Mouse (Mus musculus) hindbrain, embryonic 15.5 days (tissue): ENCODE results near the gene Dock1. TPM values are rescaled to one million over a fixed set of nuclear protein-coding genes. Genes with fewer than 3 reads are reported as not detected.

Experiments
- ATAC-seq: fragments of 200-750 bp; cut with Nextera tagmentation; 2 replicates; pipeline ENCODE4 v1.8.0; 2017; ENCODE audit warnings: low read depth, moderate number of reproducible peaks, moderate TSS enrichment; ENCODE audit not compliant: low FRiP score
- H3K27ac ChIP-seq: fragments of 300-500 bp; sonication (generic); replicated peaks from 2 replicates; pipeline ENCODE4 v1.5.1; 2015; ENCODE audit warnings: mild to moderate bottlenecking, inconsistent platforms
- H3K27me3 ChIP-seq: fragments of 300-500 bp; sonication (generic); 2 replicates; pipeline ENCODE4 v1.6.1; 2015; ENCODE audit warnings: control low read depth, inconsistent platforms
- H3K36me3 ChIP-seq: fragments of 300-500 bp; sonication (generic); 2 replicates; pipeline ENCODE4 v1.6.1; 2015; ENCODE audit warnings: control low read depth, inconsistent platforms
- H3K4me1 ChIP-seq: fragments of 300-500 bp; sonication (generic); replicated peaks from 2 replicates; pipeline ENCODE4 v1.6.1; 2015; ENCODE audit warnings: control low read depth, inconsistent platforms
- H3K4me2 ChIP-seq: fragments of 300-500 bp; sonication (generic); 2 replicates; pipeline ENCODE4 v1.6.1; 2015; ENCODE audit warnings: moderate library complexity, mild to moderate bottlenecking, inconsistent platforms
- H3K4me3 ChIP-seq: fragments of 300-500 bp; sonication (generic); 2 replicates; pipeline ENCODE4 v1.5.1; 2015; ENCODE audit warnings: mild to moderate bottlenecking, inconsistent platforms
- H3K9ac ChIP-seq: fragments of 300-500 bp; sonication (generic); 2 replicates; pipeline ENCODE4 v1.6.1; 2015; ENCODE audit warnings: inconsistent platforms
- H3K9me3 ChIP-seq: fragments of 300-500 bp; sonication (generic); 2 replicates; pipeline ENCODE4 v1.6.1; 2016; ENCODE audit warnings: control low read depth, inconsistent platforms
- WGBS: fragments of 180-500 bp; shearing (Covaris S2); methylation state at CpG from one replicate; pipeline ENCODE4 v1.1.7; 2015; 5-methylcytosine and 5-hydroxymethylcytosine counted together
- polyA plus RNA-seq: library from polyadenylated mRNA; unstranded; fragments of >200 nt; fragmentation: Nextera tagmentation; extraction: Ambion mirVana; gene quantifications from 2 replicates; pipeline ENCODE4 v1.2.1, GENCODE M21; 2015

The Dock1 gene
- polyA plus RNA-seq, 1 experiment from 2014 or later = 9.2 TPM

DNA sequence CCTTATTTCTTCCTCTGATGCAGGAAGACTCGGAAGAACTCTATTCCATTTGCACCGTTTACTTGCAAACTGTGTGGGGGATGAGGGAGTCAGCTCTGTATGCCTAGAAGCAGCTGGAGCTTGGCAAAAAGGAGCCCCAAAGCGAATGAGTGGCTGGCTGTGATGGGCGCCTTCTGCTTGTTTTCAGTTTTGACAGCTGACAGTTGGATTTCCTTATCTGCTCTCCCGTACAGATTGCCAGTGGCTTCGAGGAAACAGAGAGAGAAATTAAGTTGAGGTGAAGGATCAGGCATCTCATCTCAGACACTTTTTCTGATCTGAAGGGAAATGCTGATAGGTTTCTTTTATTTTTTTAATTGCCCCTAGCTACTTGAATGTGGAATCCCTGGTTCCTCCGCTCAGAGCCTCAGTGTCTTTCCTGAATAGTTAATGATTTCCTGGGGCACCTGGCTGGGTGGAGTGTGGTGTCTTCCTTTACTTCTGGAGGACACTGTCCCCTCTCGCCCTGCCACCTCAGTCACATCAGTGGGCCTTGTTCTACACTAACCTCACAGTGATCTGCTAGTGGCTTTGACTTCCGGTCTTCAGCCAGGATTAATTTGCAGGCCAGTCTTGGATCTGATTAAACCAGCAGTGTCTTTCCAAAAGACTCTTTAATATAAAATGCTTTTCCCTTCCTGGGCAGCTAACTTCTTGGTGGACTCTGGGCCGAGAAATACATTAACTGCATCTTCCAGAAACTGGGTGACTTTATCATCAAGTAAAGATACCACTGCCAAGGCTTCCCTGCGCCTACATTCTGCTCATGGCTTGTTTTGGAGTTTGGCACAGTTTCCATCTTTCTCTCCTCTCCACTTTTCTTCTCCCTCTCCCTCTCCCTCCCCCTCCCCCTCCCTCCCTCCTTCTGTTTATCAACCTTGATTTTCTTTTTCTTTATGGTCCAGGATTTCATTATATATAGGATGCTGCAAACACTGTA, 55.4 kb downstream of the Dock1 start:
- Histone ChIP-seq H3K4me3 (no peak overlapping the region), H3K4me1 (peaks cover 7% of the 10 kb centered on the region), H3K9me3 (no peaks in the 10 kb centered on the region), H3K36me3 (no peaks in the 10 kb centered on the region), H3K27ac (no peak overlapping the region), H3K9ac (no peak overlapping the region), H3K4me2 (peak overlapping the region; percentile 2; the same call in 1 of the 2 replicates), H3K27me3 (no peaks in the 10 kb centered on the region)
- 41% methylated on average over 11 of the region's 11 CpGs for WGBS
- ATAC-seq = no peak

DNA sequence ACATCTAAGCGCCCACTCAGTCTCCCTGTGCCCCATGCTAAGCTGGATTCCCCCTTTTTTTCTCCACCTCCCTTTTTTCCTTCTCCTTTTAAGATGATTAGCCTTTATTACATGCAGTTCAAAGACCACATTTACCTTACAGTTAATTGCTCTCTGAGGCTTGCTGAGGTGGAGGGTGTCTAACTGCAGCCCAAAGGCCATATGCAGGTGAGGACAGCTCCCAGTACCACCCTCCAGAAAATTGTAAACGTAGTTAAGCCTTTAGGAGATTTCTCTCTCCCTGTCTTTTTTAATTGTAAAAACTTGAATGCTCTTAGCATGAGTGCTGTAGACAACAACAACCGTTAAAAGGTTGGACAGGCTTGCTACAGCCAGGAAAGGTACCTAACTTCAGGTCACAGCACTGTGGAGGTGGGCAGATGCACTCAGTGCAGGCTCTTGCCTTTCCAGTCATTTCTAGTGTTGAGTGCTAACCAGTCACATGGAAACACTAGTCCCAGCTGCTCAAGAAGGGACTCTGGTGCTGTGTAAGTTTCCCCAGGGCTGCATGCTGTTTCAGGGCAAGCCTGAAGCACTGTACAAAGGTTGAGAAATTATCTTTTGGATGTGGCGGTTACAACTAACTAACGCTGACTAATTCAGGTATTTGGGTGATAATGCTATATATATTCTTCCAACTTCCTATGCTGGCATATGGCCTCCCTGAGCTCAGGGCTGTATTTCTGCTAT, 56.2 kb downstream of the Dock1 start:
- WGBS = 92% methylated on average over 5 of the region's 5 CpGs
- no peak for ATAC-seq
- Histone ChIP-seq H3K9ac (no peak overlapping the region), H3K9me3 (no peaks in the 10 kb centered on the region), H3K27ac (no peak overlapping the region), H3K36me3 (no peaks in the 10 kb centered on the region), H3K27me3 (no peaks in the 10 kb centered on the region), H3K4me1 (peaks cover 7% of the 10 kb centered on the region), H3K4me2 (no peak overlapping the region), H3K4me3 (no peak overlapping the region)

DNA sequence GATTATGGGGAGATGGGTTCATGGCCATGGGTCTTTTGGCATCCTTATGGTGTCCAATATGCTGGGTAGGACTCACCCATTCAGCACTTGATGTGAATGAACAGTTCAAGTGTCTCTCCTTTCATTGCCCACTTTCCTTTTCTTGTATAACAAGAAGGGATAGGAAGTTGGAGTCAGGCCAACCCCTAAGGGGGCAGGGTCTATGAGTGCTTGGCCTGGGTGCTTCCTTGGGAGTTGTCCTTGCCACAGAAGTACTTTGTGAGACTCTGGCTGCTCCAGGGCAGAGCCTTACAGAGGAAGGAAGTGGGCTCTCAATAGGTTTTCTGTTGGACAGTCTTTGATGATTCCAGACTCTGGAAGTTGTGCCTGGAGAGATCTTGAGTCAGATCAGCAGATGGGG, 58.9 kb downstream of the Dock1 start:
- H3K27me3 ChIP-seq = no peaks in the 10 kb centered on the region
- ATAC-seq = no peak
- no peak overlapping the region for H3K9ac ChIP-seq
- H3K36me3 ChIP-seq = no peaks in the 10 kb centered on the region
- H3K4me3 ChIP-seq = no peak overlapping the region
- no peak overlapping the region for H3K4me2 ChIP-seq
- H3K27ac ChIP-seq = no peak overlapping the region
- H3K4me1 ChIP-seq = peaks cover 7% of the 10 kb centered on the region
- no peaks in the 10 kb centered on the region for H3K9me3 ChIP-seq

DNA sequence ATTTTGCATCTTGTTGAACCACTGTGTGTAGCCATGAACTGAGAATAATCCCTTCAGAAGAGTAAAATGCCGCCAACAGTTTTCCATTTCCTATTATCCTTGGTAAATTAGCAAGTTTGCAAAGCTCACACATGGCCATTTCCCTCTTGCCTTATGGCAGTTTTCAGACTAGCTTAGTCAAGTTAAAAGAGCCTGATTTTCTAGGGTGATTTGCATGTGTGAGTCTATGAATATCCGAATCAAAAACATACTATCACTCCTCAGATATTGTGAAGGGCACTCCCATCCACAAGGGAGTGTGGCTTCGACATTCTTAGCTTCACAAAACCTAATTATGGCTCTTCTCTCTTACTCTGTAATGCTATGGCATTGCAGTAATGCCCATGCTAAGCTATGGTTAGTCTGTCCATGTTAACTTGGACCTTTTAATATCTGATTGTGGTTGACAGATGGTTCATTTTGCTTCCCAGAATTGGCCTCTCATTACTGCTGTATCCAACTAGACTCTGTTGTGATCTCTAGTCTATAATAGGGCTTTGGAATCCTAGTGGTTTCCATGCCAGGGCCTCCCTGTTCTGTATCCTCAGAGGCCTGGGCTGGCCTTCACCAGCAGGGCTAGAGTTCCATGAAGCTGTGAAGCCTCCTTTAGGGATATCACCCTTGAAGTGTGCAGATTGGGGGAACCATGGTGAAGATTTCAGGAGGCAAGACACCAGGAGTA, 60.1 kb downstream of the Dock1 start:
- ATAC-seq = no peak
- 96% methylated on average over 3 of the region's 3 CpGs for WGBS

DNA sequence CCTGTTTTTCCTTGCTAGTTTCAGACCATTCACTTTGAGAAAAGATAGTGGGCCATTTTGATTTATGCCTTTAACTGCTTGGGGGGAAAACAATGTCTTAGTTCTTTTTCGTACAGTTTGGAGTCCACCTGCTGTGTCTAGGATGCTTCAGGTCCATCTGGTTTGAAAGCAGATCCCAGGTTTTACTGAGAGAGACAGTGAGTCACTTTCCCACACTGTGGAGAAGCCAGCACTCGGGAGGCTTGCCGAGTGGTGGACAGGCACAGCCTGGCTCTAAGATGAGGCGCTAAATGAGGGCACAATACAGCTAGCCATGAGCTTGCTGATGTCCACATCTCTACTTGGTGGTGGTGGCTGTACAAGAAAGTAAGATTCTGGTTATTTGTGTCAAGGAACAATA, 76.6 kb downstream of the Dock1 start:
- Histone ChIP-seq H3K4me1 (no peaks in the 10 kb centered on the region), H3K4me2 (no peak overlapping the region), H3K4me3 (no peak overlapping the region), H3K36me3 (no peaks in the 10 kb centered on the region), H3K9me3 (no peaks in the 10 kb centered on the region), H3K27ac (no peak overlapping the region), H3K9ac (no peak overlapping the region), H3K27me3 (no peaks in the 10 kb centered on the region)
- 93% methylated on average over 4 of the region's 4 CpGs for WGBS
- ATAC-seq = no peak

More for the DNA sequence above, 60.1 kb downstream of the Dock1 start:
- Histone ChIP-seq H3K9ac (no peak overlapping the region), H3K9me3 (no peaks in the 10 kb centered on the region), H3K4me2 (no peak overlapping the region), H3K27ac (no peak overlapping the region), H3K4me1 (no peaks in the 10 kb centered on the region), H3K27me3 (no peaks in the 10 kb centered on the region), H3K4me3 (no peak overlapping the region), H3K36me3 (no peaks in the 10 kb centered on the region)

DNA sequence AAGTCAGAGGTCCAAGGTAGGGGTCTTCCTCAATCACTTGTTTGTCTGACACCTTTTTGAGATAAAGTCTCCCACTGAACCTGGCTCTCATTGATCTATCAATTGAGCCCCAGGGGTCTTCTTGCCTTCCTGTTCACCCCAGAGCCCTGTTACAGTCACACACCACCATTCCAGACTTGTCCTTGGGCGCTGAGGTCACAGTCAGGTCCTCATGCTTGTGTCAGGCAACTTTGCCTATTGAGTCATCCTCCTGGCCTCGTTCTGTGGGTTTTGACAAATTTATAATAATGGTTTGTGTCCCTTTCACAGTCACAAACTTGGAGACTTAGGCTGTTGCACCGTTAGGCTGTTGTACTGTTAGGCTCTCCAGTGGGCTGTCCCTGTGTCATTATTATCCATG, 77.9 kb downstream of the Dock1 start:
- no peak for ATAC-seq
- no peaks in the 10 kb centered on the region for H3K9me3 ChIP-seq
- no peak overlapping the region for H3K4me2 ChIP-seq
- no peaks in the 10 kb centered on the region for H3K36me3 ChIP-seq
- no peaks in the 10 kb centered on the region for H3K4me1 ChIP-seq
- 92% methylated on average over 3 of the region's 3 CpGs for WGBS
- no peak overlapping the region for H3K27ac ChIP-seq
- no peak overlapping the region for H3K9ac ChIP-seq
- H3K4me3 ChIP-seq = no peak overlapping the region
- H3K27me3 ChIP-seq = no peaks in the 10 kb centered on the region

DNA sequence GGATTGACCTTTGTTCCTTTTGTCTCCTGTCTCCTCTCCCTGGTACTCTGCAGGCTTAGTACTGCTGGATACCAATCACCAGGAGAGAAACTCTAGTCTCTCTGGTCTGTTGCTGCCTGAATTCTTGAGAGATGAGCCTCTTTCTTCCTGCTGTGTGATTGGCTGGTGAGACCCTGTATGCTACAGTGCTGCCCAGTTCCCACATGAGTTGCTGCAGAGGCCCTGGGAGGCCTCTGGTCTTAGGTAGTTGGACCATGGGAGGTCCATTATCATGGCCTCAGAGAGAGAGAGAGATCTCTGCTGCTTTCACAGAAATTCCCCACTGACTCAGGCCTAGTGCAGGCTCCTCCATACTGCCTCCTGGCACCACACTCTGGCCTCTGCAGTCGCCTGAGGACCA, 79.2 kb downstream of the Dock1 start:
- H3K36me3 ChIP-seq = no peaks in the 10 kb centered on the region
- H3K4me1 ChIP-seq = no peaks in the 10 kb centered on the region
- WGBS = 77% methylated on average over 1 of the region's 1 CpGs
- H3K4me2 ChIP-seq = no peak overlapping the region
- no peaks in the 10 kb centered on the region for H3K9me3 ChIP-seq
- H3K27ac ChIP-seq = no peak overlapping the region
- no peak overlapping the region for H3K9ac ChIP-seq
- no peaks in the 10 kb centered on the region for H3K27me3 ChIP-seq
- no peak overlapping the region for H3K4me3 ChIP-seq
- ATAC-seq = no peak

DNA sequence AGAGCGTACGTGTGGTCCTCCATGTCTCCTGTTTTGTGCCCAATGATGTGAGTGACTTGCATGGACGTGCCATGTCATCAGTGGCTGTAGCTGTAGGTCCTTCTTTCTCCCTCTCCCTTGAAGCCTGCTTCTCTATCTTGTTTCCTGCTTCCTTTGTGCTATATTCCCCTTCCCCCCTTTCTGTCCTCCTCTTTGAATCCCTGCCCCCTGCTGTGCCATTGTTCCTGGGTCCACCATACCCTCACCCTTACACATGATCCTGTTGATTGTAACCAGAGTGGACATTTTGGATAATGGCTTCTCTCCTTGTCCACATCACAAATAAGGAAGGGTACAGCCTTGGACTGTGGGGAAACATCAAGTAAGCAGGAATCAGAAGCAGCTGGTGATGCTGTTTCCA, 81.0 kb downstream of the Dock1 start:
- no peak overlapping the region for H3K9ac ChIP-seq
- H3K36me3 ChIP-seq = no peaks in the 10 kb centered on the region
- no peaks in the 10 kb centered on the region for H3K4me1 ChIP-seq
- no peaks in the 10 kb centered on the region for H3K9me3 ChIP-seq
- WGBS = 81% methylated on average over 3 of the region's 3 CpGs
- H3K4me3 ChIP-seq = no peak overlapping the region
- no peak overlapping the region for H3K27ac ChIP-seq
- no peak overlapping the region for H3K4me2 ChIP-seq
- ATAC-seq = no peak
- no peaks in the 10 kb centered on the region for H3K27me3 ChIP-seq

DNA sequence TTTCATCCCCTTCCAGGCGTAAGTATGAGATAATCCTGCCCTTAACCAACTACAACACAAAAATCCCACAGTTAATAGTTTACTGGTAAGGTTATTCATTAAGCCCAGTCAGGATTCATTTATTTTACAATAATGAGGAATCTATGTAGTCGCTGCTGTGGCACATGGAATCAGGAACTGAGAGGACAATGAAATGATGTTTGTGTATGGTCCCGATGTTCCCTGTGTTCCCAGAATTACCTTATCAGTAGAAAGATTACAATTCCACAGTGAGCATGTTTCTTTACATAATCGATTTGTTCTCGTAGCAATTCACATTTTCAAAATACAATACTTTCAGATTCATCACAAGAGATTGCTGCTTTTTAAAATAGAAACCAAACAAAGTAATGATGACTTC, 83.0 kb downstream of the Dock1 start:
- H3K4me1 ChIP-seq = no peaks in the 10 kb centered on the region
- no peak overlapping the region for H3K9ac ChIP-seq
- no peak overlapping the region for H3K27ac ChIP-seq
- H3K4me3 ChIP-seq = no peak overlapping the region
- H3K27me3 ChIP-seq = no peaks in the 10 kb centered on the region
- 49% methylated on average over 5 of the region's 5 CpGs for WGBS
- H3K9me3 ChIP-seq = no peaks in the 10 kb centered on the region
- no peaks in the 10 kb centered on the region for H3K36me3 ChIP-seq
- no peak overlapping the region for H3K4me2 ChIP-seq
- ATAC-seq = no peak

DNA sequence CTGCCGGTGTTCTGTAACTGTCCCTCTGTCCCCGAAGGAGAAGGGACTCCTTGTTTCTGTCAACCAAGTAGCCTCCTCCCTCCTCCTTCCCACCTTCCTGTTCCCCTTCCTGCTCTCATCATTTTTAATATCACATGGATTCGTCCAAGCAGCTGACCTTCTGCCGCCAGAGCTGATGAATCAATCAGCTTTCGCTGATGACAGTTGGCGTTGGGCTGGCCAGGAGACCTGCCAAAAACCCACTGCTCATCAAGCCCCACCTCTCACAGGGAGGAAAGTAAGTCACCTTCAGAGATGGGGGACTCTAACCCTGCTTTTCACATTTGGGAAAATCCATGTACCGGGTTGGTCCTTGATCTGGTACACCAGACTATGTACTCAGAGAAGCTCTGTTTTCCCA, 87.2 kb downstream of the Dock1 start:
- Histone ChIP-seq H3K9ac (no peak overlapping the region), H3K4me2 (no peak overlapping the region), H3K4me1 (no peaks in the 10 kb centered on the region), H3K4me3 (no peak overlapping the region), H3K27ac (no peak overlapping the region), H3K27me3 (no peaks in the 10 kb centered on the region), H3K36me3 (no peaks in the 10 kb centered on the region), H3K9me3 (no peaks in the 10 kb centered on the region)
- 83% methylated on average over 7 of the region's 7 CpGs for WGBS
- ATAC-seq = no peak

DNA sequence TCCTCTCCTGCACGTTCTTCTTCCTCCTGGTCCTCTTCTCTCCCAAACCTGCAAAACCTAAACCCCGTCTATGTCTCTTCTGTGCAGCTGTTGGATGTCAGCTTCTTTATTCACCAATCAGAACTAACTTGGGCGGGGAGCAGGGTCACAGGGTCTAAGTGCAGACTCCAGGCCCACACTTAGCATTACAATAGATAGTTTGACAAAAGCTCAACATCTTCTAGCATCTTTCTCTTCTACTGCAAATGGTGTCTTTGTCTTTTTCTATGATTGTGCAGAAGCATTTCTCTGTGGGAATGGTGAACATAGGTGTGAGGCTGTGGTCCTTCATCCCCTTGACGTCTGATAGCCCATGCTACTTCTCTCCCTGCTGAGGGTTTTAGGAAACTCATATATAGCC, 91.3 kb downstream of the Dock1 start:
- Histone ChIP-seq H3K9me3 (no peaks in the 10 kb centered on the region), H3K27ac (no peak overlapping the region), H3K9ac (no peak overlapping the region), H3K4me1 (no peaks in the 10 kb centered on the region), H3K4me2 (no peak overlapping the region), H3K27me3 (no peaks in the 10 kb centered on the region), H3K4me3 (no peak overlapping the region), H3K36me3 (no peaks in the 10 kb centered on the region)
- WGBS = 45% methylated on average over 4 of the region's 4 CpGs
- no peak for ATAC-seq

DNA sequence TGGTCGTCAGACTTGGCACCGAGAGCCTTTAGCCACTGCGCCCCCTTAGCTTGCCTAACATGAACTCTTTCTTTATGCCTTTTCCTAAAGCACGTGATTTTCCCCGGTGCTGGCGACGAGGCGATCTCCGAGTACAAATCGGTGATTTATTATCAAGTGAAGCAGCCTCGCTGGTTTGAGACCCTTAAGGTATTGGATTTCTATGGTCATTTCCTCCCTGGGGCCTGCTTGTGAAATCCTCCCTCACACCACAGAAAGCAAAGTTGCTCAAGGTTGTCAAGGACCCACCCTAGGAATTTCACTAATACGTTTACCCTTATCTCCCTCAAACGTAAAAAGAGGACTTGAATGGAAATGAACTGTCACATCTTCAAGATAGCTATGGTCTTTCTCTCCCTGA, 94.7 kb downstream of the Dock1 start:
- no peak overlapping the region for H3K4me2 ChIP-seq
- no peaks in the 10 kb centered on the region for H3K36me3 ChIP-seq
- 81% methylated on average over 13 of the region's 13 CpGs for WGBS
- ATAC-seq = no peak
- no peaks in the 10 kb centered on the region for H3K9me3 ChIP-seq
- no peak overlapping the region for H3K27ac ChIP-seq
- H3K9ac ChIP-seq = no peak overlapping the region
- H3K4me3 ChIP-seq = no peak overlapping the region
- no peaks in the 10 kb centered on the region for H3K4me1 ChIP-seq
- H3K27me3 ChIP-seq = no peaks in the 10 kb centered on the region
